Mouse (Mus musculus): ENCODE measurements around the gene Fam210b. TPM values are rescaled to one million over a fixed set of nuclear protein-coding genes. Genes with fewer than 3 reads are reported as not detected.
A peak's percentile ranks its signal among the peaks of the same experiment; 100 is the strongest.

Fam210b gene
- polyA plus RNA-seq, 1 experiment from 2014 or later: 14.9 TPM

GRCm38 (mm10) chr2:172346034-172346929 lies 917 bp downstream of the Fam210b start:
- peaks cover 7% of the 10 kb centered on the region for H3K4me1 ChIP-seq (ENCODE audit: control insufficient read depth, insufficient read depth, low read length)
- WGBS: 13% methylated on average over 31 of the region's 31 CpGs
- ATAC-seq (ENCODE audit: insufficient number of reproducible peaks, low FRiP score, low TSS enrichment, low read depth): 0 out of 2 replicates have a peak, but pooled peaks have one; percentile 1
- peak overlapping the region; percentile 98 for H3K4me2 ChIP-seq (ENCODE audit: low read depth, severe bottlenecking)
- no peak overlapping the region for H3K27ac ChIP-seq (replicated peaks; ENCODE audit: low read depth, low read length)
- H3K27me3 ChIP-seq (ENCODE audit: control insufficient read depth, insufficient read depth, low read length): no peaks in the 10 kb centered on the region
- H3K9ac ChIP-seq (ENCODE audit: low read length): peak overlapping the region; percentile 59
- no peaks in the 10 kb centered on the region for H3K9me3 ChIP-seq (ENCODE audit: control insufficient read depth, low read length)
- no peaks in the 10 kb centered on the region for H3K36me3 ChIP-seq (ENCODE audit: control insufficient read depth, insufficient read depth, low read length)
- H3K4me3 ChIP-seq (ENCODE audit: low read depth, low read length): peak overlapping the region; percentile 67
- peak; percentile 52 for DNase-seq (ENCODE audit: low spot score)

GRCm38 (mm10) chr2:172346933-172347611 lies 1.7 kb downstream of the Fam210b start:
- H3K4me1 ChIP-seq (ENCODE audit: control insufficient read depth, insufficient read depth, low read length): peaks cover 7% of the 10 kb centered on the region
- no peak overlapping the region for H3K4me3 ChIP-seq (ENCODE audit: low read depth, low read length)
- ATAC-seq (ENCODE audit: insufficient number of reproducible peaks, low FRiP score, low TSS enrichment, low read depth): no peak
- H3K9ac ChIP-seq (ENCODE audit: low read length): no peak overlapping the region
- H3K27ac ChIP-seq (replicated peaks; ENCODE audit: low read depth, low read length): no peak overlapping the region
- no peaks in the 10 kb centered on the region for H3K36me3 ChIP-seq (ENCODE audit: control insufficient read depth, insufficient read depth, low read length)
- no peak overlapping the region for H3K4me2 ChIP-seq (ENCODE audit: low read depth, severe bottlenecking)
- no peak for DNase-seq (ENCODE audit: low spot score)
- no peaks in the 10 kb centered on the region for H3K27me3 ChIP-seq (ENCODE audit: control insufficient read depth, insufficient read depth, low read length)
- no peaks in the 10 kb centered on the region for H3K9me3 ChIP-seq (ENCODE audit: control insufficient read depth, low read length)
- WGBS: 58% methylated on average over 8 of the region's 8 CpGs

- Histone ChIP-seq H3K4me1 (ENCODE audit: control insufficient read depth, insufficient read depth, low read length) (peaks cover 7% of the 10 kb centered on the region), H3K27ac (replicated peaks; ENCODE audit: low read depth, low read length) (no peak overlapping the region), H3K27me3 (ENCODE audit: control insufficient read depth, insufficient read depth, low read length) (no peaks in the 10 kb centered on the region), H3K9me3 (ENCODE audit: control insufficient read depth, low read length) (no peaks in the 10 kb centered on the region), H3K36me3 (ENCODE audit: control insufficient read depth, insufficient read depth, low read length) (no peaks in the 10 kb centered on the region), H3K4me2 (ENCODE audit: low read depth, severe bottlenecking) (no peak overlapping the region), H3K4me3 (ENCODE audit: low read depth, low read length) (no peak overlapping the region), H3K9ac (ENCODE audit: low read length) (no peak overlapping the region)
- WGBS: 32% methylated on average over 3 of the region's 3 CpGs
- DNase-seq (ENCODE audit: low spot score) (no peak), ATAC-seq (ENCODE audit: insufficient number of reproducible peaks, low FRiP score, low TSS enrichment, low read depth) (no peak)
Measured at GRCm38 (mm10) chr2:172348297-172348950, 3.1 kb downstream of the Fam210b start.

GRCm38 (mm10) chr2:172349776-172350175 lies 4.4 kb downstream of the Fam210b start:
- H3K4me3 ChIP-seq (ENCODE audit: low read depth, low read length): no peak overlapping the region
- DNase-seq (ENCODE audit: low spot score) (no peak), ATAC-seq (ENCODE audit: insufficient number of reproducible peaks, low FRiP score, low TSS enrichment, low read depth) (no peak)
- H3K36me3 ChIP-seq (ENCODE audit: control insufficient read depth, insufficient read depth, low read length): no peaks in the 10 kb centered on the region
- WGBS: 83% methylated on average over 14 of the region's 14 CpGs
- H3K4me1 ChIP-seq (ENCODE audit: control insufficient read depth, insufficient read depth, low read length): peaks cover 7% of the 10 kb centered on the region
- H3K4me2 ChIP-seq (ENCODE audit: low read depth, severe bottlenecking): no peak overlapping the region
- H3K9ac ChIP-seq (ENCODE audit: low read length): no peak overlapping the region
- H3K9me3 ChIP-seq (ENCODE audit: control insufficient read depth, low read length): no peaks in the 10 kb centered on the region
- no peaks in the 10 kb centered on the region for H3K27me3 ChIP-seq (ENCODE audit: control insufficient read depth, insufficient read depth, low read length)
- H3K27ac ChIP-seq (replicated peaks; ENCODE audit: low read depth, low read length): no peak overlapping the region

- ATAC-seq (ENCODE audit: insufficient number of reproducible peaks, low FRiP score, low TSS enrichment, low read depth) (no peak), DNase-seq (ENCODE audit: low spot score) (no peak)
- WGBS: 61% methylated on average over 8 of the region's 8 CpGs
Measured at GRCm38 (mm10) chr2:172350773-172351172, 5.4 kb downstream of the Fam210b start.

GRCm38 (mm10) chr2:172353218-172353617 lies 7.9 kb downstream of the Fam210b start:
- Histone ChIP-seq H3K9me3 (ENCODE audit: control insufficient read depth, low read length) (no peaks in the 10 kb centered on the region), H3K4me2 (ENCODE audit: low read depth, severe bottlenecking) (no peak overlapping the region), H3K27ac (replicated peaks; ENCODE audit: low read depth, low read length) (no peak overlapping the region), H3K4me1 (ENCODE audit: control insufficient read depth, insufficient read depth, low read length) (no peaks in the 10 kb centered on the region), H3K36me3 (ENCODE audit: control insufficient read depth, insufficient read depth, low read length) (peaks cover 14% of the 10 kb centered on the region; the same call in 1 of the 2 replicates), H3K27me3 (ENCODE audit: control insufficient read depth, insufficient read depth, low read length) (no peaks in the 10 kb centered on the region), H3K9ac (ENCODE audit: low read length) (no peak overlapping the region), H3K4me3 (ENCODE audit: low read depth, low read length) (no peak overlapping the region)
- DNase-seq (ENCODE audit: low spot score) (no peak), ATAC-seq (ENCODE audit: insufficient number of reproducible peaks, low FRiP score, low TSS enrichment, low read depth) (no peak)
- 88% methylated on average over 9 of the region's 9 CpGs for WGBS

More at GRCm38 (mm10) chr2:172350773-172351172, 5.4 kb downstream of the Fam210b start:
- Histone ChIP-seq H3K4me1 (ENCODE audit: control insufficient read depth, insufficient read depth, low read length) (peaks cover 6% of the 10 kb centered on the region; the same call in 1 of the 2 replicates), H3K27ac (replicated peaks; ENCODE audit: low read depth, low read length) (no peak overlapping the region), H3K4me2 (ENCODE audit: low read depth, severe bottlenecking) (no peak overlapping the region), H3K9me3 (ENCODE audit: control insufficient read depth, low read length) (no peaks in the 10 kb centered on the region), H3K4me3 (ENCODE audit: low read depth, low read length) (no peak overlapping the region), H3K36me3 (ENCODE audit: control insufficient read depth, insufficient read depth, low read length) (peaks cover under 1% of the 10 kb centered on the region; the same call in 1 of the 2 replicates), H3K9ac (ENCODE audit: low read length) (no peak overlapping the region), H3K27me3 (ENCODE audit: control insufficient read depth, insufficient read depth, low read length) (no peaks in the 10 kb centered on the region)

- Histone ChIP-seq H3K27me3 (ENCODE audit: control insufficient read depth, insufficient read depth, low read length) (no peaks in the 10 kb centered on the region), H3K4me2 (ENCODE audit: low read depth, severe bottlenecking) (no peak overlapping the region), H3K36me3 (ENCODE audit: control insufficient read depth, insufficient read depth, low read length) (peaks cover 23% of the 10 kb centered on the region), H3K27ac (replicated peaks; ENCODE audit: low read depth, low read length) (no peak overlapping the region), H3K4me3 (ENCODE audit: low read depth, low read length) (no peak overlapping the region), H3K9ac (ENCODE audit: low read length) (no peak overlapping the region), H3K4me1 (ENCODE audit: control insufficient read depth, insufficient read depth, low read length) (no peaks in the 10 kb centered on the region), H3K9me3 (ENCODE audit: control insufficient read depth, low read length) (no peaks in the 10 kb centered on the region)
- DNase-seq (ENCODE audit: low spot score): no peak
- ATAC-seq (ENCODE audit: insufficient number of reproducible peaks, low FRiP score, low TSS enrichment, low read depth): no peak
- whole genome bisulfite sequencing: 82% methylated on average over 9 of the region's 9 CpGs
Measured at GRCm38 (mm10) chr2:172354761-172355160, 9.4 kb downstream of the Fam210b start.

- Histone ChIP-seq H3K4me1 (ENCODE audit: control insufficient read depth, insufficient read depth, low read length) (no peaks in the 10 kb centered on the region), H3K27me3 (ENCODE audit: control insufficient read depth, insufficient read depth, low read length) (no peaks in the 10 kb centered on the region), H3K9ac (ENCODE audit: low read length) (no peak overlapping the region), H3K36me3 (ENCODE audit: control insufficient read depth, insufficient read depth, low read length) (peaks cover 28% of the 10 kb centered on the region), H3K4me2 (ENCODE audit: low read depth, severe bottlenecking) (no peak overlapping the region), H3K9me3 (ENCODE audit: control insufficient read depth, low read length) (no peaks in the 10 kb centered on the region), H3K4me3 (ENCODE audit: low read depth, low read length) (no peak overlapping the region), H3K27ac (replicated peaks; ENCODE audit: low read depth, low read length) (no peak overlapping the region)
- 85% methylated on average over 5 of the region's 5 CpGs for WGBS
- no peak for ATAC-seq (ENCODE audit: insufficient number of reproducible peaks, low FRiP score, low TSS enrichment, low read depth)
- DNase-seq (ENCODE audit: low spot score): no peak
Measured at GRCm38 (mm10) chr2:172355833-172356232, 10.5 kb downstream of the Fam210b start.

Data from limb, embryonic 11.5 days (tissue).